Mouse (Mus musculus) CD4-positive, CD25-positive, alpha-beta regulatory T cell (primary cell): Measurements from ENCODE around the gene Golt1a. TPM values are rescaled to one million over a fixed set of nuclear protein-coding genes. Genes with fewer than 3 reads are reported as not detected.

Experiments
- polyA plus RNA-seq: library from polyadenylated mRNA; unstranded; fragments of 100-300 nt; shearing (Covaris generic); gene quantifications from one replicate; pipeline ENCODE4 v1.2.1, GENCODE M21; 2017

Golt1a gene
- polyA plus RNA-seq, result not detected

GRCm38 (mm10) chr1:133309652-133310267 is at the start of gene Golt1a:
Golt1a (plus strand) TSS chr1:133309800.

DNA sequence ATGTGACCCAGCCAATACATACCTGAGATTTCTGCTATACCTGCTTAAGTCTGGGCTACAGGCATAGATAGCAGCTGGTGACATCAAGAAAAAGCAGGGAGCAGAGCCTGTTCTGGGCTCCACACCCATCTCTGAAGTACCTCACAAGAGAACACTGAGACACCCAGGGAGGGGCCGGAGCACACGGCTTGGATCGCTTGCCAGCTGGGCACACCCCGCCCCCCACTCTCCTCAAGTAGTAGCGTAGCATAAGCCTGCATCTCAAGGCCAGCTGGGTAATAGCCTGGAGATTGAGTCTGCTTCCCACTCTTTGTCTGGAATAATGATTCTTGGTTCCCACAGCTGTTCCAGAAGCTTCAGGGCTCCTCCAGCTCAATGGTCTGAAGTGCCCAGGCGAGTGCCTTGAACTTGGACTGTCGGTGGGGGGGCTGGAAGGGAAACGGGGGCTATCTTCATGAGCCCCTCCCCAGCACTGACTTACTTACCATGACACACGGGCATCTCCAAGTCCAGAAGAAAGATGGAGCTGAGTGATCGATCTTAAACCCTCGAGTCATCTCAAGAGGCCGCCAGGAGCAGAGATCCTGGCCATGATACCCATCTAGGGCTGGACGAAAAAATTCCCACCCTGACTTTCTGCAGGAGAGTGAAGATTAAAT is 11.8 kb downstream of the Golt1a start, which contains the start of gene Kiss1:
Gene Kiss1 (plus strand): TSS at position 609 of the 659 bp plus-strand sequence.

GRCm38 (mm10) chr1:133350210-133350609 is 40.6 kb downstream of the Golt1a start, which contains the start of gene Ren1:
Ren1 (plus strand) TSS chr1:133350510.

DNA sequence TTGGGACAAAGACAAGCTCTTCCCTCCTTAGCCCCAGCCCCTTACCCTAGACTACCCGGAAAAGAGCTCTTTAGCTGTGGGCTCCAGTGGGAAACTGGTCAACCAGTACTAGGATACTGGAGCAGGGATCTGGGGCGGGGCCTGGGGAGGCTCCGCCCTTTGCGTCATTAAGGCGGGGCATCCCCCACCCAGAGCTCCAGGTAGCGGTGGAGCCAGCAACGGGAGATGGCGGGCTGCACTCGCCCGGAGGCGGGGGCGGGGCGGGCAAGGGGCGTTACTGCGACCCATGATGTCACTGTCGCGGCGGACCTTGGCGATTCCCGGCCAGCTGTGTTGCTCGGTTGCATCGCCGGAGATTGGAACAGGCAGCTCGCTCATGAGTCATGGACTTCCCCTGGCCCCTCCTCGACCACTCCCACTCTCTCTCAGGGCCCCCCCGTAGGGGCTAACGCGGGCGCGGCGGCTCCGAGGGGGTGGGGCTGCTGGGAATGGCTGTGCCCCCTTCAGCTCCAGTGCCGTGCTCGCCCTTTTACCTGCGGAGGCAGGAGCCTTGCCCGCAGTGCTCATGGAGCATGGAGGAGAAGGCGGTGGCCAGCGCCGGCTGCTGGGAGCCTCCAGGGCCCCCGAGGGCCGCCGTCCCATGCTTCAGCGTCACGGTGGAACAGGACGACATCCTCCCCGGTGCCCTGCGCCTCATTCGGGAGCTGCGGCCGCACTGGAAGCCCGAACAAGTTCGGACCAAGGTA is 53.8 kb downstream of the Golt1a start, which contains the start of gene Etnk2:
Gene Etnk2 (plus strand): TSS at position 297 of the 746 bp plus-strand sequence.

Other genes with a start within 250 kb of the Golt1a start
- 44.3 TPM for gene Ppp1r15b, start 178.7 kb upstream of the Golt1a start, polyA plus RNA-seq
- gene Plekha6, start 145.6 kb upstream of the Golt1a start, polyA plus RNA-seq, result 0.51 TPM
- not detected for gene Kiss1, start 12.1 kb downstream of the Golt1a start, polyA plus RNA-seq
- gene Ren1, start 40.7 kb downstream of the Golt1a start, polyA plus RNA-seq, result not detected
- not detected for gene Etnk2, start 53.8 kb downstream of the Golt1a start, polyA plus RNA-seq
- gene Sox13, start 114.6 kb downstream of the Golt1a start, polyA plus RNA-seq, result 0.10 TPM